Mouse (Mus musculus) ovary, postnatal 14 days (tissue): ENCODE measurements around the gene Nlrp1b.

Source experiments
- DNase-seq: peaks from one replicate; pipeline ENCODE4 v3.0.0; 2022; ENCODE audit warnings: low spot score

Gene Nlrp1b

DNA sequence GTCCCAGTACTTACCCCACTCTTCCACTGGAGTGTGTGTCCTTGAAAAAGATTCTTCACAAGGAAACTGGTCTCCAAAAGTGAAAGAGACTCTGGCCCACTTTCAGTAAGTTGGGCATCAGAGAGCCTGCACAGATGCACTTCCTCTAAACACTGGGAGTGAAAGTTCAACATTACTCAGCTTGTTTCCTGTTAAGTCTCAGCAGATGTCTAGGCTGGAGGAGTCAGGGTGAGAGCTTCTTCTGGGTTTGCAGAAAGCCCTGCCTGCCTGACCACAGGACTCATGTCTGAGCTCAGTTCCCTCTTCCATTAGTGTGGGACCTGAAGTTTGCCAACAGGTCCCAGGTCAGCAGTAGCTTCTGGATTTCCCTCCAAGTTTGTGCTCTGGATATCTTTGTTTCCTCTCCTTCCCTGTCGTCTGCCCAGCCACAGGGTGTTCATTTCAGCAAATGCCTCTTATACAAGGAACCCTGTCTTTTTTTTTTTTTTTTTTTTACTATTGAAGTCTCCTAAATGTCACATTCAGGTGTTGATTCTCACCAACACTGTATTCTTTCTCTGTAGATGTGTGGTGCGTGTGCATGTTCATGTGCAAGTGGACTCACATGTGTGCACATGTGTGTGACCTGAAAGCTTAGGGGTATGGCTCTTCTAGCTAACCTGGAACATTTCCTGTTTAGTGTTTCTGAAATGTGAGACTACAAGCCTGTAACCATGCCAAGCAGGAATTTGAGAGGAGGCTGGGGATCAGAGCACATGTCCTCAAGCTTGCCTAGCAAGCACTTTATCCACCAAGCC is at the start of gene Nlrp1b:
Gene Nlrp1b (minus strand): TSS at position 50 of the 797 bp plus-strand sequence.
- DNase-seq: no peak

DNA sequence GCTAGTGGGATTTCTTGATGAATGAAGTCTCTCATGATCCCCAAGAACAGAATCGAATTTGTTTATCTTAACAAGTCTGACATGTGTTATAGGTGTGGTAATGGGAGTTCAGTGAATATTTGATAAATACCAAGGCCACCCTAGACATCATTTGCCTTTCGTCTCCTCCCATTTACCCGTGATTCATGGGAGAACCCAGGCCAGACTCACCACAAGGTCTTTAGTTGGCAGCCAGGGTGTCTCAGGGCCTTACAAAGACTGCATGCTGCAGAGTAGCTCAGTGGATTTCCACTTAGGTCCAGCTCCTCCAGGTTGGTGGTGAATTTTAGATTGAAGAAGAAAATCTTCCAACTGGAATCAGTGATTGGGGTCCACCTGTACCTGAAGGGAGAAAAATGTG is 30.5 kb upstream of the Nlrp1b start:
- DNase-seq: no peak

DNA sequence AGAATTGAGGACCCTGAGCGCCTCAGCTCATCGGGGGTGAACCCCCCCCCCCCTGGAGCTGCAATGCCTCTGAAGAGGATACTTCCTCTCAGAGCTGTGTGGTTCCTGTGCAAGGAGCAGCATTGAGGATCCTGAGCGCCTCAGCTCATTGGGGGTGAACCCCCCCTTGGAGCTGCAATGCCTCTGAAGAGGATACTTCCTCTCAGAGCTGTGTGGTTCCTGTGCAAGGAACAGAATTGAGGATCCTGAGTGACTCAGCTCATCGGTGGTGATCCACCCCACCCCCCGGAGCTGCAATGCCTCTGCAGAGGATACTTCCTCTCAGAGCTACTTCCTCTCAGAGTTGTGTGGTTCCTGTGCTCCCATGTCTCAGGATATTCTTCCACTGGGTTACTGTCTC is 20.8 kb upstream of the Nlrp1b start:
- no peak for DNase-seq

DNA sequence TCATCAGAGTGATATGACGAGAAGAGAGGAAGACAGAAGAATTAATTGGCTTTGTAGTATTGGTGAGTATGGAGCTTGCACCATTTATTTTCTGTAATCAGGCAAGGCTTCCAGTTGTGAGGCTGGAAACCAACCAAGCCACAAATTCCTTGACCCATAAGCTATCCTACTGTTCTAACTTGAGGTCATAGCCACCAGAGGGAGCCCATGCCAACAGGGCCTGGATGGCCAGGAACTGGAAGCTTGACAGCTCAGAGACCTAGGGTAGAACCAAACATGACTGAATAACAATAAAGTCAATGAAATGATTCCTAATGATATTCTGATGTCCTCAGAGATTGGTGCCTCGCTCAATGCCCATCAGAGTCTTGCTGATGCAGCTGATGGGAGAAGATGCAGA is 5.9 kb downstream of the Nlrp1b start:
- no peak for DNase-seq

DNA sequence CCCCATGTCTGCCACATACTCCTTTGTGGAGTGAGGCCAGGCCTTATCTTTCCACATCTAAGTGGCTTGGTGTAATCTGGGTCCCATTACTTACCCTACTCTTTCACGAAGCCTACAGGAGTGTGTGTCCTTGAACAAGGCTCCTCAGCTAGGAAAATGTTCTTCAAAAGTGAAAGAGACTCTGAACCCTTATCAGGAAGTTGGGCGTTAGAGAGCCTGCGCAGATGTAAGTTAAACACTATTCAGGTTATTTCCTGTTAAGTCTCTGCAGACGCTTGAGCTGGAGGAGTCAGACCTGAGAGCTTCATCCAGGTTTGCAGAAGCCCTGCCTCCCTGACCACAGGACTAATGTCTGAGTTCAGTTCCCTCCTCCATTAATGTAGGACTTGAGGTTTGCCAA is 27.8 kb downstream of the Nlrp1b start:
- no peak for DNase-seq

DNA sequence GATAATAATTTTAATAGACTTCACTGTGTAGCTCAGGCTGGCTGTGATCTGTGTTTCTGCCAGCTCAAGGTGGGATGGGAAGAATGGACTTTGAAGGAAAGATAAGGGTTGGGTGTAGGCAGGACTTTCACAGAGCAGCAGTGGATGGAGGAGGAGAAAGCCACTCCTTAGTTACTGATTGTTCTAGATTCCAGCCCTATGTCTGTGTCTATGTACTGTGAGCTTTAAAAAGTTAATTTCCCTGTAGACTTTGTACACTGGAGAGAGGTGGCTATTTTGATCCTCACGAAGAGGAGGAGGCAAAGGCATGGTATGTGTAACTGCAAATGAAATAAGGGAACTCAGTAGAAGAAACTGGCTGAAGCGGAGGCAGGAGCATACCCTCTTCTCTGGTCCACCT is 31.2 kb downstream of the Nlrp1b start:
- no peak for DNase-seq

DNA sequence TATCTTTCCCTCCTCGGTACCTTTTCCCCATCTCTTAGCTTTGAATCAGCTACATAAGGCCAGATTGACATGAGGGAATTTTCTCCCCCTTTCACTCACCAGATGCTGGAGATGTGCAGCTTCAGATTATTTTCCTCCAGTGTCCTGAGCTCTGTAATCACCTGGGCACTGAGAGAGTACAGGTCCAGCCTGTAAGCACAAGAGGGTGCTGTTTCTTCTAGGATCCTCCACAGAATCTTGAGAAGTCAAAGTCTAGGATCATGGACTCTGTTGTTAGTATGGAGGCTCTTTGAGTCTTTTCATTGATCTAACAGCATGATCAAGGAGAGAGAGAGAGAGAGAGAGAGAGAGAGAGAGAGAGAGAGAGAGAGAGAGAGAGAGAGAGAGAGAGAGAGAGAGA is 60.9 kb downstream of the Nlrp1b start:
- DNase-seq: no peak

DNA sequence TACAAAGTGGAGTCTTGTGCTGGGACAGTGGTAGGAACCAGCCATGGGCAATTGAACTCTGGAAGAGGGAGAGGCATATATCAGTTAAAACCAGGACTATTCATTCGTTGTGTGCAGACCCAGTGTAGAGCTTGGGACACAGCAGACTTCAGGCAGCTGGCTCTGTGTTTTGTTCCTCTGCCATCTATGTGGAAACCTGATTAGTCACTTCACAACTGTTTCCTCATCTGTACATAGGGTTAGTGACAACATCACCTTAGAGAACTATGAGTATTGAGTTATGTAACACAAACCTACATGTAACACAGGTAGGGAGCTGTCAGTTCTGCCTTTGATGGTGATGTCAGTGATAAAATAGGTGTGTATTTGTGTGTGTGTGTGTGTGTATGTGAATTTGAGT is 66.4 kb downstream of the Nlrp1b start:
- no peak for DNase-seq

DNA sequence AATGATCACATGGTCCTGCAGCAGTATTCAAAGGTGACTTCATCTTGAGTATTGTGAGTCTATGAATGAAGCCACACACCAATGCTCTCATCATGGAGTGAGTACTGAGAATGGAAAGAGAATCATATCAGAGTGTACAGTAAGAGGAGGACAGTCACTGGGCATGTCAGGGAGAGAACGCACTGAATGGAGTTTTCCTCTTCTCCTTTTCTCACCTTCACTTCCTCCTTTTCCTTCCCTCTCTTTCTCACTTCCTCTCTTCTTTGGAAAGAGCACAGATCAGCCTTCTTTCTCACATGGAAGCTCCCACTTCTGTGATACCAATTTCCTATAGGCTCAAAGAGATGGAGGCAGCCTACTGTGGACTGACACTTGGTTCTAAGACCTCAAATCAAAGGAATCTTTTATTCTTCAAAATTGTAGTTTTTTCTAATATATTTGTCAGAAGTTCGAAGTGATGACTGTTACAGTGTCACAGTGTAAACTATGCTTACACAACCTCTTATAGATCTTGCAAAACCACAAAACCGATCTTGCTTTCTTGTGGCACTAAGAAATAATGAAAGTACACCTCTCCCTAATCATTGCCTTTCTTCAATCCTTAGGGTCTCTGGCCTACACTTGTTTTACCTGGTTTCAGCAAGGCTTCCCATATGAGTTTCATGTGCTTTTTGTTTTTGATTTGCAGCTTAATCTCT is 70.9 kb downstream of the Nlrp1b start:
- no peak for DNase-seq

DNA sequence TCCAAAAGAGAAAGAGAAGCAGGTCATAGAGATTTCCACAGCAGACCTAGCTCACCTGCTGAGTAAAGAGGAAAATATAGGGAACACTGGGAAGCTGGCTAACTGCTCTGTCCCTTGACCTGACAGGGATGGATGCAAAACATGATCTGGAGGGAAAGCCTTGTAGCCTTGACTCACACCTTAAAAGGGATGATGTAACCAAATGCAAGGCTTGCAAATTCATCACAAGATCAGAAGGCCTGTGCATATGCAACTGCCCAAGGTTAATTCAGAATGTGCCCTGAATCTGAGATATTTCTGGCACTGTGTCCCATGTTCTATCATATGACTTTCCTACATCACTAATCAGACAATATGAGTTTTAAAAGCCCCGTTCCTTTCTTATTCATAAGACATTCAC is 75.3 kb downstream of the Nlrp1b start:
- DNase-seq: no peak

DNA sequence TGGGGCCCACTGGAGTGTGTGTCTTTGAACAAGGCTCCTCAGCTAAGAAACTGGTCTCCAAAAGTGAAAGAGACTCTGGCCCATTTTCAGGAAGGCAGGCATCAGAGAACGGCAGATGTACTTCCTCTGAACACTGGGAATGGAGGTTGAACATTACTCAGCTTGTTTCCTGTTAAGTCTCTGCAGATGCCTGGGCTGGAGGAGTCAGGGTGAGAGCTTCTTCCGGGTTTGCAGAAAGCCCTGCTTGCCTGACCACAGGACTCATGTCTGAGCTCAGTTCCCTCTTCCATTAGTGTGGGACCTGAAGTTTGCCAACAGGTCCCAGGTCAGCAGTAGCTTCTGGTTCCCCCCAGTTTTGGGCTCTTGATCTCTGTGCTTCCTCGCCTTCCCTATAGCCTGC is 85.9 kb downstream of the Nlrp1b start, which contains the start of gene Nlrp1a:
Gene Nlrp1a (minus strand): TSS at position 44 of the 400 bp plus-strand sequence.
- DNase-seq: no peak

DNA sequence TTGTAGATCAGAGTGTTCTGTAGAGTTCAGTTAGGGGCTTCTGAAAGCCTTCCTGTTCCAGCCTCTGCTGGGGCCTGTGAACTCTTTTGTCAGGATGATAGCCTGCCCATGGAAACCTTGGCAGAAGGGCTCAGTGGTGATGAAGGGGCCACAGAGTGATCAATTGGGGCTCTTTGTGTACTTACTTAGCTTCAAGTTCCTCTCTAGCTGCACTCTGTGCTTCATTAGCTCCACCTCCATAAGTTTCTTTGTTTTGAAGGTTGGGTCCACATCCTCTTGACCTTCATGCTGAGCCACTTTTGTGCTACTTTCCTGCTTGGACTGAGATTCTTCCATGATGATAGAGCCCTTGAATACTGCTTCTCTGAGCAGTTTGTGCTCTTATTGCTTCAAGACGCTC is 88.5 kb downstream of the Nlrp1b start:
- DNase-seq: no peak

DNA sequence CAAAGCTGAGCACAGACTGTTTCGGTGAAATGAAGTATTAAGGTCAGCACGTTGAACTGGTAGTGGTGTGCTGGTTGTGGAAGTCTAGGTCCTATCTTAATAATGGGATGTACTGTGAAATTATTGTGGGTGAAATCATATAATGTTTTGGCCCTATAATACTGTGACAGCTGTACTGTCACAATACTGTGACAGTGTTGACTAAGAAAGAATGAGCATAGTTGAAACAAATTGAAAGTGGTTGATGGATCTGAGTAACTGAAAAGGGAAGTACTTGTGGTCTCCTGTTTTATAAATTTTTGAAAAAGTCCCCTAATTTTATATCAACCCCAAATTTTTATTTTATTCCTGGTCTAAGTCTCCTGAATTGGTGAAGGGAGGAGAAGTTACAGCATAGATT is 123.4 kb downstream of the Nlrp1b start:
- DNase-seq: no peak

DNA sequence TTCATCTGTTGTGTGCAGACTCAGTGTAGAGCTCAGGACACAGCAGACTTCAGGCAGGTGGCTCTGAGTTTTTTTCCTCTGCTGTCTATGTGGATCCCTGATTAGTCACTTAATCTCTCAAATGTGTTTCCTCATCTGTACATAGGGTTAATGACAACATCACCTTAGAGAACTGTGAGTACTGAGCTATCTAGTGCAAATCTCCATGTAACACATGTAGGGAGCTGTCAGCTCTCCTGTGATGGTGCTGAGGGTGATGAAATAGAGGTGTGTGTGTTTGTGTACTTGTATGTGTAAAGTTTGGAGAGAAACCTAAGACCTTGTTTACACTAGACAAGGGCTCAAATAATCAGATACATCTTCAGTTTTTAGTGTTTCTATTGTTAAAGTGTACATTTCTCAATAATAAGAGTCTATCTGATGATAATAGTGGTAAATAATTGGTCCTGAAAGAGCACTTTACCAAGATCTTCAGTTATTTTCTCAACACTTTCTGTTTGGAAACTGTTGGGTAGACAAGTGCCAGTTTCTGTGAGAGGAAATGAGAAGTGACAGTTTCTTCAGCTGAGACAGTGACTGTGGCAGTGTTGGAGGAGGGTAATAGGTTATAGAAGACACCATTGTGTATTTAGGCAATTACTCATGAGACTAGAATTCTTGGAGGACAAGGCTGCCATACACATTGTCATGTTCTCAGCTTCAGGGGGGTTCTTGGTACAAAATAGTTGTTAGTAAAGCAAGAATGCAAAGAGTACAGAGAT is 124.1 kb downstream of the Nlrp1b start:
- no peak for DNase-seq

DNA sequence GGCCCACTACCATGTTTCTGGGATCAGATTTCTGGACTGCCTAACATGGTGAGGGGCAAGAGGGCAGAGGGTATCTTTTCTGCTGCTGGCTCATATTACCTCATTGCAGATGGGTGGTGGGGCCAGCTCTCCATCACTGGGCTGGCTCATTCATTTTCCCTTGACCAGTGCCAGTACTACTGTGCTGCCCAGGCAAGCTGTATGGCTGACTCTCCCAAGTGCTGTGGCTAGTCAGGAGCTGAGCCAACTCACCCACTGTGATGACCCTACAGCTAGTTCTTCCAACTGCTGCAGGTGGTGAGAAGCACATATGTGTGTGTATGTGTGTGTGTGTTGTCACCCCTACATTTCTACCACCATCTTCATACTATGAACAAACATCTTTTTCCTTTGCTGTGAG is 126.6 kb downstream of the Nlrp1b start:
- DNase-seq: no peak
